Mouse (Mus musculus): ENCODE results near the gene Olfr315. TPM values are rescaled to one million over a fixed set of nuclear protein-coding genes. Genes with fewer than 3 reads are reported as not detected.

The Olfr315 gene
- polyA plus RNA-seq, 1 experiment from 2014 or later, result not detected

- WGBS, result 85% methylated on average over 2 of the region's 2 CpGs
- no peaks in the 10 kb centered on the region for H3K9me3 ChIP-seq (replicated peaks; ENCODE audit: control insufficient read depth, low read length)
- H3K27ac ChIP-seq (replicated peaks; ENCODE audit: low read depth, low read length), result no peak overlapping the region
- H3K4me3 ChIP-seq (ENCODE audit: low read depth, low read length), result no peak overlapping the region
- H3K4me2 ChIP-seq (ENCODE audit: low read depth, low read length), result no peak overlapping the region
- no peak for ATAC-seq (replicated peaks; ENCODE audit: insufficient number of reproducible peaks, low FRiP score, low TSS enrichment, low read depth)
- no peaks in the 10 kb centered on the region for H3K27me3 ChIP-seq (ENCODE audit: control insufficient read depth, insufficient read depth, low read length)
- no peaks in the 10 kb centered on the region for H3K4me1 ChIP-seq (ENCODE audit: control insufficient read depth, insufficient read depth, low read length)
- H3K36me3 ChIP-seq (replicated peaks; ENCODE audit: control insufficient read depth, insufficient read depth, low read depth, low read length), result no peaks in the 10 kb centered on the region
- H3K9ac ChIP-seq (replicated peaks; ENCODE audit: low read length), result no peak overlapping the region
- no peak for DNase-seq (ENCODE audit: low spot score)
Measured at GRCm38 (mm10) chr11:58784182-58784581, 11.2 kb downstream of the Olfr315 start.

GRCm38 (mm10) chr11:58787651-58788050 lies 14.7 kb downstream of the Olfr315 start:
- ATAC-seq (replicated peaks; ENCODE audit: insufficient number of reproducible peaks, low FRiP score, low TSS enrichment, low read depth) (no peak), DNase-seq (ENCODE audit: low spot score) (no peak)
- WGBS, result 90% methylated on average over 10 of the region's 10 CpGs
- Histone ChIP-seq H3K4me3 (ENCODE audit: low read depth, low read length) (no peak overlapping the region), H3K9ac (replicated peaks; ENCODE audit: low read length) (no peak overlapping the region), H3K27ac (replicated peaks; ENCODE audit: low read depth, low read length) (no peak overlapping the region), H3K4me2 (ENCODE audit: low read depth, low read length) (no peak overlapping the region), H3K4me1 (ENCODE audit: control insufficient read depth, insufficient read depth, low read length) (no peaks in the 10 kb centered on the region), H3K9me3 (replicated peaks; ENCODE audit: control insufficient read depth, low read length) (no peaks in the 10 kb centered on the region), H3K27me3 (ENCODE audit: control insufficient read depth, insufficient read depth, low read length) (no peaks in the 10 kb centered on the region), H3K36me3 (replicated peaks; ENCODE audit: control insufficient read depth, insufficient read depth, low read depth, low read length) (no peaks in the 10 kb centered on the region)

GRCm38 (mm10) chr11:58788346-58788745 lies 15.4 kb downstream of the Olfr315 start:
- Histone ChIP-seq H3K4me1 (ENCODE audit: control insufficient read depth, insufficient read depth, low read length) (no peaks in the 10 kb centered on the region), H3K4me3 (ENCODE audit: low read depth, low read length) (no peak overlapping the region), H3K27ac (replicated peaks; ENCODE audit: low read depth, low read length) (no peak overlapping the region), H3K9me3 (replicated peaks; ENCODE audit: control insufficient read depth, low read length) (no peaks in the 10 kb centered on the region), H3K27me3 (ENCODE audit: control insufficient read depth, insufficient read depth, low read length) (no peaks in the 10 kb centered on the region), H3K36me3 (replicated peaks; ENCODE audit: control insufficient read depth, insufficient read depth, low read depth, low read length) (no peaks in the 10 kb centered on the region), H3K4me2 (ENCODE audit: low read depth, low read length) (no peak overlapping the region), H3K9ac (replicated peaks; ENCODE audit: low read length) (no peak overlapping the region)
- DNase-seq (ENCODE audit: low spot score), result no peak
- WGBS, result 78% methylated on average over 8 of the region's 8 CpGs
- ATAC-seq (replicated peaks; ENCODE audit: insufficient number of reproducible peaks, low FRiP score, low TSS enrichment, low read depth), result no peak

- H3K27ac ChIP-seq (replicated peaks; ENCODE audit: low read depth, low read length), result no peak overlapping the region
- no peak overlapping the region for H3K9ac ChIP-seq (replicated peaks; ENCODE audit: low read length)
- no peaks in the 10 kb centered on the region for H3K9me3 ChIP-seq (replicated peaks; ENCODE audit: control insufficient read depth, low read length)
- no peak for ATAC-seq (replicated peaks; ENCODE audit: insufficient number of reproducible peaks, low FRiP score, low TSS enrichment, low read depth)
- DNase-seq (ENCODE audit: low spot score), result no peak
- H3K4me1 ChIP-seq (ENCODE audit: control insufficient read depth, insufficient read depth, low read length), result no peaks in the 10 kb centered on the region
- H3K4me2 ChIP-seq (ENCODE audit: low read depth, low read length), result no peak overlapping the region
- H3K4me3 ChIP-seq (ENCODE audit: low read depth, low read length), result no peak overlapping the region
- no peaks in the 10 kb centered on the region for H3K27me3 ChIP-seq (ENCODE audit: control insufficient read depth, insufficient read depth, low read length)
- no peaks in the 10 kb centered on the region for H3K36me3 ChIP-seq (replicated peaks; ENCODE audit: control insufficient read depth, insufficient read depth, low read depth, low read length)
- WGBS, result 28% methylated on average over 3 of the region's 3 CpGs
Measured at GRCm38 (mm10) chr11:58789532-58789931, 16.5 kb downstream of the Olfr315 start.

GRCm38 (mm10) chr11:58790053-58790452 lies 17.1 kb downstream of the Olfr315 start:
- Histone ChIP-seq H3K36me3 (replicated peaks; ENCODE audit: control insufficient read depth, insufficient read depth, low read depth, low read length) (no peaks in the 10 kb centered on the region), H3K4me3 (ENCODE audit: low read depth, low read length) (no peak overlapping the region), H3K4me1 (ENCODE audit: control insufficient read depth, insufficient read depth, low read length) (no peaks in the 10 kb centered on the region), H3K27ac (replicated peaks; ENCODE audit: low read depth, low read length) (no peak overlapping the region), H3K9me3 (replicated peaks; ENCODE audit: control insufficient read depth, low read length) (no peaks in the 10 kb centered on the region), H3K9ac (replicated peaks; ENCODE audit: low read length) (no peak overlapping the region), H3K27me3 (ENCODE audit: control insufficient read depth, insufficient read depth, low read length) (no peaks in the 10 kb centered on the region), H3K4me2 (ENCODE audit: low read depth, low read length) (no peak overlapping the region)
- WGBS, result 50% methylated on average over 2 of the region's 2 CpGs
- DNase-seq (ENCODE audit: low spot score) (no peak), ATAC-seq (replicated peaks; ENCODE audit: insufficient number of reproducible peaks, low FRiP score, low TSS enrichment, low read depth) (no peak)

- no peak for DNase-seq (ENCODE audit: low spot score)
- Histone ChIP-seq H3K36me3 (replicated peaks; ENCODE audit: control insufficient read depth, insufficient read depth, low read depth, low read length) (no peaks in the 10 kb centered on the region), H3K27me3 (ENCODE audit: control insufficient read depth, insufficient read depth, low read length) (no peaks in the 10 kb centered on the region), H3K27ac (replicated peaks; ENCODE audit: low read depth, low read length) (no peak overlapping the region), H3K4me3 (ENCODE audit: low read depth, low read length) (no peak overlapping the region), H3K4me1 (ENCODE audit: control insufficient read depth, insufficient read depth, low read length) (no peaks in the 10 kb centered on the region), H3K9ac (replicated peaks; ENCODE audit: low read length) (no peak overlapping the region), H3K4me2 (ENCODE audit: low read depth, low read length) (no peak overlapping the region), H3K9me3 (replicated peaks; ENCODE audit: control insufficient read depth, low read length) (no peaks in the 10 kb centered on the region)
- WGBS, result 87% methylated on average over 6 of the region's 6 CpGs
- no peak for ATAC-seq (replicated peaks; ENCODE audit: insufficient number of reproducible peaks, low FRiP score, low TSS enrichment, low read depth)
Measured at GRCm38 (mm10) chr11:58790646-58791045, 17.7 kb downstream of the Olfr315 start.

- 87% methylated on average over 2 of the region's 2 CpGs for WGBS
- ATAC-seq (replicated peaks; ENCODE audit: insufficient number of reproducible peaks, low FRiP score, low TSS enrichment, low read depth), result no peak
Measured at GRCm38 (mm10) chr11:58795856-58796255, 22.9 kb downstream of the Olfr315 start.

GRCm38 (mm10) chr11:58796850-58797249 lies 23.9 kb downstream of the Olfr315 start:
- WGBS, result 84% methylated on average over 7 of the region's 7 CpGs
- H3K9me3 ChIP-seq (replicated peaks; ENCODE audit: control insufficient read depth, low read length), result no peaks in the 10 kb centered on the region
- DNase-seq (ENCODE audit: low spot score), result no peak
- H3K36me3 ChIP-seq (replicated peaks; ENCODE audit: control insufficient read depth, insufficient read depth, low read depth, low read length), result no peaks in the 10 kb centered on the region
- H3K27me3 ChIP-seq (ENCODE audit: control insufficient read depth, insufficient read depth, low read length), result no peaks in the 10 kb centered on the region
- ATAC-seq (replicated peaks; ENCODE audit: insufficient number of reproducible peaks, low FRiP score, low TSS enrichment, low read depth), result no peak
- H3K4me2 ChIP-seq (ENCODE audit: low read depth, low read length), result no peak overlapping the region
- H3K4me3 ChIP-seq (ENCODE audit: low read depth, low read length), result no peak overlapping the region
- no peaks in the 10 kb centered on the region for H3K4me1 ChIP-seq (ENCODE audit: control insufficient read depth, insufficient read depth, low read length)
- no peak overlapping the region for H3K27ac ChIP-seq (replicated peaks; ENCODE audit: low read depth, low read length)
- H3K9ac ChIP-seq (replicated peaks; ENCODE audit: low read length), result no peak overlapping the region

More at GRCm38 (mm10) chr11:58795856-58796255, 22.9 kb downstream of the Olfr315 start:
- no peaks in the 10 kb centered on the region for H3K4me1 ChIP-seq (ENCODE audit: control insufficient read depth, insufficient read depth, low read length)
- no peaks in the 10 kb centered on the region for H3K27me3 ChIP-seq (ENCODE audit: control insufficient read depth, insufficient read depth, low read length)
- no peak for DNase-seq (ENCODE audit: low spot score)
- no peak overlapping the region for H3K4me2 ChIP-seq (ENCODE audit: low read depth, low read length)
- no peaks in the 10 kb centered on the region for H3K36me3 ChIP-seq (replicated peaks; ENCODE audit: control insufficient read depth, insufficient read depth, low read depth, low read length)
- H3K4me3 ChIP-seq (ENCODE audit: low read depth, low read length), result no peak overlapping the region
- H3K9me3 ChIP-seq (replicated peaks; ENCODE audit: control insufficient read depth, low read length), result no peaks in the 10 kb centered on the region
- no peak overlapping the region for H3K27ac ChIP-seq (replicated peaks; ENCODE audit: low read depth, low read length)
- no peak overlapping the region for H3K9ac ChIP-seq (replicated peaks; ENCODE audit: low read length)
